ENCODE assay signal across 11 mouse cellular contexts in genomic region chr3:133244027-133244426, GRCm38 (mm10). TPM values are rescaled to one million over a fixed set of nuclear protein-coding genes. Genes with fewer than 3 reads are reported as not detected.
A peak's percentile ranks its signal among the peaks of the same experiment; 100 is the strongest.
DNase-seq lines count a peak whose midpoint lies in the region; ATAC-seq and TF ChIP-seq lines count a peak whose summit lies in the region.
"Had no signal": no experiment of that assay in that cellular context is flagged by ENCODE, and none has a peak within 500 bp of the region (broad histone marks: within the 10 kb centered on the region; RNA-seq: fewer than 3 reads in every experiment).

No protein-coding gene starts in this region.

- peak; percentile 59 for ATAC-seq in neural tube, embryonic 13.5 days (ENCODE audit: low read depth)
- ATAC-seq in midbrain, postnatal 0 days (ENCODE audit: low FRiP score), result peak; percentile 85
- no peak for ATAC-seq in liver, embryonic 12.5 days

- H3K4me1 ChIP-seq in neural tube, embryonic 13.5 days (replicated peaks), result peaks cover 7% of the 10 kb centered on the region
- H3K4me1 ChIP-seq in midbrain, postnatal 0 days (ENCODE audit: insufficient read depth, low read length), result peaks cover 16% of the 10 kb centered on the region
- H3K4me1 ChIP-seq in liver, embryonic 12.5 days, result no peaks in the 10 kb centered on the region
- H3K4me1 ChIP-seq: limb, embryonic 13.5 days had no signal

- no peak for DNase-seq in neural tube, embryonic 10.5 days (ENCODE audit: extremely low spot score, low spot score)
- DNase-seq in layer of hippocampus, adult 2 months (ENCODE audit: low spot score in 2 of 2), result peak; percentile 11 to 69
- peak; percentile 88 for DNase-seq in midbrain, postnatal 0 days (ENCODE audit: low spot score)
- no peak for DNase-seq in testis, postnatal 14 days (ENCODE audit: low spot score)
- no peak for DNase-seq in gastrocnemius, postnatal 10 days

- H3K9me3 ChIP-seq in neural tube, embryonic 13.5 days, result no peaks in the 10 kb centered on the region
- no peaks in the 10 kb centered on the region for H3K9me3 ChIP-seq in midbrain, postnatal 0 days (ENCODE audit: low read length)
- H3K9me3 ChIP-seq in liver, embryonic 12.5 days (replicated peaks), result no peaks in the 10 kb centered on the region
- H3K9me3 ChIP-seq: limb, embryonic 13.5 days had no signal

- H3K9ac ChIP-seq in neural tube, embryonic 13.5 days, result no peak overlapping the region
- no peak overlapping the region for H3K9ac ChIP-seq in midbrain, postnatal 0 days (replicated peaks; ENCODE audit: low read length, poor library complexity, severe bottlenecking)
- H3K9ac ChIP-seq in liver, embryonic 12.5 days, result no peak overlapping the region
- H3K9ac ChIP-seq: limb, embryonic 13.5 days had no signal

- H3K4me2 ChIP-seq in neural tube, embryonic 13.5 days, result no peak overlapping the region
- H3K4me2 ChIP-seq in midbrain, postnatal 0 days (ENCODE audit: low read depth, low read length, poor library complexity, severe bottlenecking), result no peak overlapping the region
- no peak overlapping the region for H3K4me2 ChIP-seq in liver, embryonic 12.5 days
- H3K4me2 ChIP-seq: limb, embryonic 13.5 days had no signal

- no peak overlapping the region for H3K4me3 ChIP-seq in neural tube, embryonic 13.5 days
- no peak overlapping the region for H3K4me3 ChIP-seq in layer of hippocampus, adult 2 months
- H3K4me3 ChIP-seq in midbrain, postnatal 0 days (ENCODE audit: low read depth, low read length), result no peak overlapping the region
- H3K4me3 ChIP-seq in liver, embryonic 12.5 days, result no peak overlapping the region
- H3K4me3 ChIP-seq: limb, embryonic 13.5 days had no signal

- no peak for TF ChIP-seq CTCF in layer of hippocampus, adult 2 months (conservative IDR thresholded peaks at IDR 0.05)
- TF ChIP-seq CTCF in midbrain, postnatal 0 days (IDR thresholded peaks at IDR 0.05), result no peak

- H3K36me3 ChIP-seq in neural tube, embryonic 13.5 days, result no peaks in the 10 kb centered on the region
- H3K36me3 ChIP-seq in midbrain, postnatal 0 days (ENCODE audit: insufficient read depth, low read length), result no peaks in the 10 kb centered on the region
- no peaks in the 10 kb centered on the region for H3K36me3 ChIP-seq in liver, embryonic 12.5 days
- H3K36me3 ChIP-seq: limb, embryonic 13.5 days had no signal

- 58% methylated on average over 9 of the region's 9 CpGs for WGBS in neural tube, embryonic 13.5 days
- WGBS in midbrain, postnatal 0 days, result 25% methylated on average over 9 of the region's 9 CpGs
- WGBS in liver, embryonic 12.5 days (ENCODE audit: insufficient replicate concordance), result 67% methylated on average over 9 of the region's 9 CpGs

- H3K27me3 ChIP-seq in neural tube, embryonic 13.5 days, result no peaks in the 10 kb centered on the region
- H3K27me3 ChIP-seq in midbrain, postnatal 0 days (ENCODE audit: insufficient read depth, low read length), result no peaks in the 10 kb centered on the region
- no peaks in the 10 kb centered on the region for H3K27me3 ChIP-seq in liver, embryonic 12.5 days (replicated peaks)
- H3K27me3 ChIP-seq: limb, embryonic 13.5 days had no signal

- H3K27ac ChIP-seq in neural tube, embryonic 13.5 days (replicated peaks), result peak overlapping the region; percentile 18; the same call in 1 of the 2 replicates
- H3K27ac ChIP-seq in layer of hippocampus, adult 2 months, result no peak overlapping the region
- peak overlapping the region; percentile 81 for H3K27ac ChIP-seq in midbrain, postnatal 0 days (ENCODE audit: low read depth, low read length)
- no peak overlapping the region for H3K27ac ChIP-seq in liver, embryonic 12.5 days
- H3K27ac ChIP-seq: limb, embryonic 13.5 days had no signal

RNA-seq across cellular contexts. Expression of gene Arhgef38, which starts 9.3 kb away (rescaled TPM):
- not detected in 2 replicates for polyA plus RNA-seq in neural tube, embryonic 13.5 days (2015; fragmentation: Nextera tagmentation; extraction: Ambion mirVana)
- total RNA-seq in layer of hippocampus, adult 2 months (2021), result not detected
- 0.22 TPM in 1 of 2 replicates, not detected in the other for total RNA-seq in midbrain, postnatal 0 days (2014; rRNA removed)
- 0.06 and 0.20 TPM in 2 replicates for polyA plus RNA-seq in midbrain, postnatal 0 days (2015; fragmentation: Nextera tagmentation; extraction: Ambion mirVana)
- polyA plus RNA-seq in liver, embryonic 12.5 days (2016; fragmentation: Nextera tagmentation; extraction: Ambion mirVana), result not detected in 2 replicates
- total RNA-seq in gastrocnemius, postnatal 10 days (2021), result not detected
- total RNA-seq: adrenal gland, adult 18-20 months; gastrocnemius, adult 18-20 months had no signal
- polyA plus RNA-seq: cortical plate, adult 2 months had no signal

Comparison
In these comparisons a context has a peak if more than half of its experiments do, and no peak if none do; other contexts are left out.
1. H3K27ac ChIP-seq: peak in neural tube, embryonic 13.5 days (single experiment) and midbrain, postnatal 0 days (single experiment); none in layer of hippocampus, adult 2 months (single experiment) and liver, embryonic 12.5 days (single experiment).
2. DNase-seq: peak in layer of hippocampus, adult 2 months (2 of 2) and midbrain, postnatal 0 days (single experiment); none in neural tube, embryonic 10.5 days (single experiment), testis, postnatal 14 days (single experiment) and gastrocnemius, postnatal 10 days (single experiment).